Mouse (Mus musculus): ENCODE data around the gene Orc3. TPM values are rescaled to one million over a fixed set of nuclear protein-coding genes. Genes with fewer than 3 reads are reported as not detected.

Orc3 gene
- polyA plus RNA-seq, 1 experiment from 2014 or later, result 108 TPM

DNA sequence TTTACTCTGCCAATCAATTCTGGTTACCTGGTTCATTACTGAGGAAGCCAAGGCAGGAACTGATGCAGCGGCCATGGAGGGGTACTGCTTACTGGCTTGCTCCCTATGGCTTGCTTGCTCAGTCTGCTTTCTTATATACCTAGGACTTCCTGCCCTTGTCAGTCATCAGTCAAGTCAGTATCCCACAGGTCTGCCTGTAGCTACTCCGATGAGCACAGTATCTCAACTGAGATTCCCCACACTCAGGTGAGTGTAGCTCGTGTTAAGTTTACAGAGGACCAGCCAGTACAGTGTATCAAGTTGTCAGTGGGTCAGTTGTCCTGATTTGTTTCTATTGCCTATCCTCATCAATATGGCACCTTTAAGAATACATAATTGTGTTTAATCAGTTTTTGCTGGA is 26.0 kb upstream of the Orc3 start:
- WGBS, result 94% methylated on average over 3 of the region's 3 CpGs
- Histone ChIP-seq H3K27ac (ENCODE audit: low read depth) (no peak overlapping the region), H3K4me1 (ENCODE audit: insufficient read depth) (no peaks in the 10 kb centered on the region), H3K4me3 (ENCODE audit: low read depth, low read length) (no peak overlapping the region), H3K4me2 (no peak overlapping the region), H3K9ac (no peak overlapping the region), H3K9me3 (ENCODE audit: low read depth, low read length) (no peaks in the 10 kb centered on the region), H3K27me3 (ENCODE audit: insufficient read depth, low read length) (no peaks in the 10 kb centered on the region), H3K36me3 (ENCODE audit: insufficient read depth) (peaks cover 39% of the 10 kb centered on the region)
- ATAC-seq (ENCODE audit: insufficient read depth) (no peak), DNase-seq (no peak)
- TF ChIP-seq CTCF (IDR thresholded peaks at IDR 0.05; ENCODE audit: low read depth), result no peak

DNA sequence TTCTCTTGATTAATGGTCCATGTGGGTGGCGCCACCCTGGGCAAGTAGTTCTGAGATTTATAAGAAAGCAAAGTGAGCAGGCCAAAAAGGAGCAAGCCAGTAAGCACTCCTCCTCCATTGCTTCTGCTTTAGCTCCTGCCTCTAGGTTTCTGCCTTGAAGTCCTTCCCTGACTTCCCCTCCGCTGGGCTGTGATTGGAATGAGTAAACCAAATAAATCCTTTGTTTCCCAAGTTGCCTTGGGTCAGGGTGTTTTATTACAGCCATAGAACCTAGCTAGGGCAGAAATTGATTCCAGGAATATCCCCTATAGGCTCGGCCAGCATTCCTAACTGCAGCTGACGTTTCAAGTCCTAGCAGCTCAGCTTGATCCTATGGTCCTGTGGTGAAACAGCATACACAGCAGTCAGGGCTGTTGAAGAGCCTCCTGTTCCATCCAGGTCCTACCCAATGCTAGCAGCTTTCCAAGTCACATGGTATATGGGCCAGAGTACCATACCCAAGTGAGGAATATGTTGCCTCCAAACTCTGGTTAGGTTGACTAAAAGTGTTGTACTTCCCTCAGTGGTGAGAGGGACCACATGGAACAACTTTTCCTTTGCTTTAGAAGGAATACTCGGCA is 25.1 kb upstream of the Orc3 start:
- Histone ChIP-seq H3K4me3 (ENCODE audit: low read depth, low read length) (no peak overlapping the region), H3K36me3 (ENCODE audit: insufficient read depth) (peaks cover 36% of the 10 kb centered on the region), H3K27ac (ENCODE audit: low read depth) (no peak overlapping the region), H3K27me3 (ENCODE audit: insufficient read depth, low read length) (no peaks in the 10 kb centered on the region), H3K9ac (no peak overlapping the region), H3K4me2 (no peak overlapping the region), H3K4me1 (ENCODE audit: insufficient read depth) (no peaks in the 10 kb centered on the region), H3K9me3 (ENCODE audit: low read depth, low read length) (no peaks in the 10 kb centered on the region)
- no peak for ATAC-seq (ENCODE audit: insufficient read depth)
- no peak for DNase-seq
- WGBS, result 80% methylated on average over 5 of the region's 5 CpGs
- TF ChIP-seq CTCF (IDR thresholded peaks at IDR 0.05; ENCODE audit: low read depth), result no peak

DNA sequence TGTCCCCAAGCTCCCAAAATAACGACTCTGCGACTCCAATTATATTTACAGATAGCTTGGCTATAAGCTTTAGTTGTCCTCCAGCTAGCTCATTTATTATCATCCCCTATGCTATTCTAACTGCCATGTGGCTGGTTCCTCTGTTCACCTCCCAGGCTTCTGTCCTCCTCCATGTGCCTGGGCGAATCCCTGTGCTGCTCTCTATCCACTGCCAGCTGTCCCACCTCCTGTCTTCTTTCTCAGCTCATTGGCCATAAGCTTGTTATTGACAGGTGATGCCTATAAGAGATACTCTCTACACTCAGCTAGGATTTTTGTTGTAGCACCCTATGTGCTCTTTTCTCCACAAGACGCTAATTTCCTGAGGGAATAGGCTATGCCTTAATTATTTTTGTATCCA is 23.1 kb upstream of the Orc3 start:
- Histone ChIP-seq H3K9me3 (ENCODE audit: low read depth, low read length) (no peaks in the 10 kb centered on the region), H3K9ac (no peak overlapping the region), H3K4me3 (ENCODE audit: low read depth, low read length) (no peak overlapping the region), H3K36me3 (ENCODE audit: insufficient read depth) (peaks cover 37% of the 10 kb centered on the region), H3K27me3 (ENCODE audit: insufficient read depth, low read length) (no peaks in the 10 kb centered on the region), H3K4me2 (no peak overlapping the region), H3K27ac (ENCODE audit: low read depth) (no peak overlapping the region), H3K4me1 (ENCODE audit: insufficient read depth) (no peaks in the 10 kb centered on the region)
- WGBS, result 83% methylated on average over 4 of the region's 4 CpGs
- no peak for TF ChIP-seq CTCF (IDR thresholded peaks at IDR 0.05; ENCODE audit: low read depth)
- ATAC-seq (ENCODE audit: insufficient read depth), result no peak
- no peak for DNase-seq

DNA sequence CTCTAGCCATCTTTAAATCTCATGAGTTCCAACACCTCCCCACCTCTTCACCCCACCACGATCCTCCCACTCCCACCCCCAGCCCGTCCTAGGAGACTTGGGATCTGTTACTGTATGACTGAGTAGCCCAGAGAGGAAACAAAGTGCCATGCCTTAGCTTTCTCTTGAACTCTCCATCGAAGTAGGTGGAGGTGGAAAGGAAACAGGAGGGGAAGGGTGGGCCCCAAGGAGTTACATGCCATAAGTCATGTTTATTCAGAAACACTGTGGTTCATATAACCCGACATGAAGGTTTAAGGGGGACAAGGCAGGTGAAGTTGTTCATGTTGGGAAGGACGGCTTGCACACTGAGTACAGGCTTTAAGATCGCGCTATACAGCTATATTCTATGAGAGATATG is 22.6 kb upstream of the Orc3 start:
- no peak overlapping the region for H3K4me2 ChIP-seq
- peaks cover 37% of the 10 kb centered on the region for H3K36me3 ChIP-seq (ENCODE audit: insufficient read depth)
- H3K4me3 ChIP-seq (ENCODE audit: low read depth, low read length), result no peak overlapping the region
- 88% methylated on average over 7 of the region's 7 CpGs for WGBS
- H3K9me3 ChIP-seq (ENCODE audit: low read depth, low read length), result no peaks in the 10 kb centered on the region
- H3K27ac ChIP-seq (ENCODE audit: low read depth), result no peak overlapping the region
- no peak for ATAC-seq (ENCODE audit: insufficient read depth)
- no peak for DNase-seq
- no peaks in the 10 kb centered on the region for H3K4me1 ChIP-seq (ENCODE audit: insufficient read depth)
- H3K9ac ChIP-seq, result no peak overlapping the region
- H3K27me3 ChIP-seq (ENCODE audit: insufficient read depth, low read length), result no peaks in the 10 kb centered on the region
- no peak for TF ChIP-seq CTCF (IDR thresholded peaks at IDR 0.05; ENCODE audit: low read depth)

DNA sequence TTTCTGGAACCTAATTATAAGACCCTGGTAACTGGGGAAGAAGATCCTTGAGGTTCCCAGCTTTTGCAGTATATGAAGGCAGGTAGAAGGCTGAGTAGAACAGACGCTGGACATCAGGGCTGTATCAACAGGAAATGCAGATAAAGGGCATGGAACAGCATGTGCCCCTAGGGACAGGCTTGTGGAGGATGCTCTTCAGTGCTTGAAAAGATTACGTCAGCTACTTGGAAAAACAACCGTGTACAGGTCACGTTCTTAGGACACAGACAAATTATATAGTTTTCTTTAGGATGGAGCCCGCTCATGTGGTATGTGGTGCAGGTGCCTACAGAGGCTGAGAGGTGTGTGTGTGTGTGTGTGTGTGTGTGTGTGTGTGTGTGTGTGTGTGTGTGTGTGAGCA is 21.3 kb upstream of the Orc3 start:
- no peak for DNase-seq
- no peak for TF ChIP-seq CTCF (IDR thresholded peaks at IDR 0.05; ENCODE audit: low read depth)
- H3K36me3 ChIP-seq (ENCODE audit: insufficient read depth), result peaks cover 33% of the 10 kb centered on the region

DNA sequence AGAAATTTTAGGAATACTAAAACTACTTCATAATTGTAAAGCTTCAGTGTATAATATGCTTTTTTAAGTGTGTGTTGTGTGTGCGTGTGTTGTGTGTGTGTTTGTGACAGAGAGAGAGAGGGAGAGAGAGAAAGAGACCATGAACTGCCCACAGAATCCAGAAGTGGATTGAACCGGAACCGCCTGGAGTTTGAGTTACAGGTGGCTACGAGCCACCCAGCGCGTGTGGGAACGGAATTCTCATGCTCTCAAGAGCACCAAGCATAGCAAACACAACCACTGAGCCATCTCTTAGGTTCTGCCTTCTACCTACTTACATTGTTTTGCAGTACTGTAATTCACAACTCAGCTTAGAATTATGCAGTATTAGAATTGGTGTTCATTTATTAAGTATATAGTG is 19.4 kb upstream of the Orc3 start:
- Histone ChIP-seq H3K4me2 (no peak overlapping the region), H3K4me1 (ENCODE audit: insufficient read depth) (no peaks in the 10 kb centered on the region), H3K27ac (ENCODE audit: low read depth) (no peak overlapping the region), H3K27me3 (ENCODE audit: insufficient read depth, low read length) (no peaks in the 10 kb centered on the region), H3K4me3 (ENCODE audit: low read depth, low read length) (no peak overlapping the region), H3K9me3 (ENCODE audit: low read depth, low read length) (no peaks in the 10 kb centered on the region), H3K9ac (no peak overlapping the region), H3K36me3 (ENCODE audit: insufficient read depth) (peaks cover 30% of the 10 kb centered on the region)
- DNase-seq (no peak), ATAC-seq (ENCODE audit: insufficient read depth) (no peak)
- no peak for TF ChIP-seq CTCF (IDR thresholded peaks at IDR 0.05; ENCODE audit: low read depth)
- WGBS, result 94% methylated on average over 7 of the region's 7 CpGs

More for the DNA sequence above, 21.3 kb upstream of the Orc3 start:
- no peak overlapping the region for H3K4me3 ChIP-seq (ENCODE audit: low read depth, low read length)
- no peak overlapping the region for H3K9ac ChIP-seq
- H3K4me2 ChIP-seq, result no peak overlapping the region
- no peaks in the 10 kb centered on the region for H3K9me3 ChIP-seq (ENCODE audit: low read depth, low read length)
- H3K4me1 ChIP-seq (ENCODE audit: insufficient read depth), result no peaks in the 10 kb centered on the region
- 80% methylated on average over 5 of the region's 5 CpGs for WGBS
- ATAC-seq (ENCODE audit: insufficient read depth), result no peak
- H3K27ac ChIP-seq (ENCODE audit: low read depth), result no peak overlapping the region
- H3K27me3 ChIP-seq (ENCODE audit: insufficient read depth, low read length), result no peaks in the 10 kb centered on the region

DNA sequence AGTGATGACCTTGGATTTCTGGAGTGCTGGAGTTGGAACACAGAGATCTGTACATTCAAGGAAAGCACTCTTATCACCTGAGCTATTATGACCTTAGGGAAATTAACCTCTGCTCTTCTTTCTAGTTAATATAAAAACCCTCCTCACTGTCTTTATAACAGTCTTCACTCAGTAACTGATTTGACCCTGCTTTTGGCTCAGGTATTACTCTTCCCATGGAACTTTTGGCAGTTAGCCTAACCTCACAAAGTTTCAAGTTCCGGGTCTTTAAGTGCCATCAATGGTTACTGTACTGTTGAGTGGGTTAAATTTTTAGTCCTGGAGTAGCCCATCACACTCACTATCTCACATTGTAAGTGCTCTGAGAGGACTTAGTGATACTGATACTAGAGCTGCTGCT is 15.2 kb upstream of the Orc3 start:
- peaks cover 42% of the 10 kb centered on the region for H3K36me3 ChIP-seq (ENCODE audit: insufficient read depth)
- DNase-seq, result no peak
- H3K4me2 ChIP-seq, result no peak overlapping the region
- no peak overlapping the region for H3K4me3 ChIP-seq (ENCODE audit: low read depth, low read length)
- TF ChIP-seq CTCF (IDR thresholded peaks at IDR 0.05; ENCODE audit: low read depth), result no peak
- no peaks in the 10 kb centered on the region for H3K9me3 ChIP-seq (ENCODE audit: low read depth, low read length)
- no peaks in the 10 kb centered on the region for H3K27me3 ChIP-seq (ENCODE audit: insufficient read depth, low read length)
- 68% methylated on average over 1 of the region's 1 CpGs for WGBS
- no peak overlapping the region for H3K27ac ChIP-seq (ENCODE audit: low read depth)
- no peak overlapping the region for H3K9ac ChIP-seq
- no peaks in the 10 kb centered on the region for H3K4me1 ChIP-seq (ENCODE audit: insufficient read depth)
- no peak for ATAC-seq (ENCODE audit: insufficient read depth)

DNA sequence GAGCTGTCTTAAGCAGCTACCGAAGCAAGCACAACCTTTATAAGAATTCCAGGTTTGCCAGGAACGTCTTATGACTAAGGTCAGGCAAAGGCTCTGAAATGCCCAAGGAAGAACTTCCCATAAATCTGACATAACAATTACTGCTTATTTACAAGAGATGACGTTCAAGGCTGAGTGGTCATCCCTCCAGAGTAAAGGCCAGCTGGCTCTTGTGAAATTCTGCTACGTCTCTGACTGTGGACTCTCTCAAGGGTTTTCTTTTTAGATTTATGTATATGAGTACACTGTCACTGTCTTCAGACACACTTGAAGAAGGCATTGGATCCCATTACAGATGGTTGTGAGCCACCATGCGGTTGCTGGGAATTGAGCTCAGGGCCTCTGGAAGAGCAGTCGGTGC is 11.7 kb upstream of the Orc3 start:
- no peak overlapping the region for H3K4me2 ChIP-seq
- TF ChIP-seq CTCF (IDR thresholded peaks at IDR 0.05; ENCODE audit: low read depth), result no peak
- ATAC-seq (ENCODE audit: insufficient read depth), result no peak
- H3K27ac ChIP-seq (ENCODE audit: low read depth), result no peak overlapping the region
- H3K27me3 ChIP-seq (ENCODE audit: insufficient read depth, low read length), result no peaks in the 10 kb centered on the region
- peaks cover 50% of the 10 kb centered on the region for H3K36me3 ChIP-seq (ENCODE audit: insufficient read depth)
- DNase-seq, result no peak
- no peak overlapping the region for H3K9ac ChIP-seq
- WGBS, result 82% methylated on average over 6 of the region's 6 CpGs
- no peak overlapping the region for H3K4me3 ChIP-seq (ENCODE audit: low read depth, low read length)
- no peaks in the 10 kb centered on the region for H3K4me1 ChIP-seq (ENCODE audit: insufficient read depth)
- no peaks in the 10 kb centered on the region for H3K9me3 ChIP-seq (ENCODE audit: low read depth, low read length)
